Mouse (Mus musculus) CD4-positive naive resting alpha-beta T cell, adult 76 days (primary cell): ENCODE data around the gene Gm26620. TPM values are rescaled to one million over a fixed set of nuclear protein-coding genes. Genes with fewer than 3 reads are reported as not detected.

Experiments used
- total RNA-seq: library from RNA; stranded (reverse); gene quantifications from one replicate; pipeline ENCODE4 v1.2.4, GENCODE M21; 2023

The Gm26620 gene
- total RNA-seq = 0.73 TPM

GRCm38 (mm10) chr1:170884978-170885561 lies at the start of gene Gm26620, which contains the start of gene Dusp12:
Gene Gm26620 (plus strand): TSS chr1:170885065.
Gene Dusp12 (minus strand): TSS chr1:170885540.

GRCm38 (mm10) chr1:170867691-170868105 lies 17.2 kb upstream of the Gm26620 start, which contains the start of gene Atf6:
Gene Atf6 (minus strand): TSS chr1:170867771.

GRCm38 (mm10) chr1:170912891-170913615 lies 28.2 kb downstream of the Gm26620 start, which contains the start of gene Fcrlb:
Gene Fcrlb (minus strand): TSS chr1:170912941.

GRCm38 (mm10) chr1:170927378-170927777 lies 42.5 kb downstream of the Gm26620 start, which contains the start of gene Fcrla:
Gene Fcrla (minus strand): TSS chr1:170927583.

Other genes starting within 250 kb of the Gm26620 start
- gene Olfml2b, start 240.5 kb upstream of the Gm26620 start, total RNA-seq = not detected
- gene Atf6, start 17.3 kb upstream of the Gm26620 start, total RNA-seq = 10.1 TPM
- gene Dusp12, start 475 bp downstream of the Gm26620 start, total RNA-seq = 15.4 TPM
- gene Fcrlb, start 27.9 kb downstream of the Gm26620 start, total RNA-seq = not detected
- gene Fcrla, start 42.5 kb downstream of the Gm26620 start, total RNA-seq = 25.4 TPM
- 13.9 TPM for gene Fcgr2b, start 91.5 kb downstream of the Gm26620 start, total RNA-seq
- gene Fcgr4, start 133.9 kb downstream of the Gm26620 start, total RNA-seq = 1.2 TPM
- 2.7 TPM for gene Fcgr3, start 179.9 kb downstream of the Gm26620 start, total RNA-seq
- gene Cfap126, start 228.9 kb downstream of the Gm26620 start, total RNA-seq = not detected